Mouse (Mus musculus) gonadal fat pad, adult 2 months (tissue): ENCODE results near the gene Nkd1. TPM values are rescaled to one million over a fixed set of nuclear protein-coding genes. Genes with fewer than 3 reads are reported as not detected.

Experiments used
- DNase-seq: peaks from one replicate; pipeline ENCODE4 v3.0.0-alpha.2; 2012; ENCODE audit warnings: low read depth
- polyA plus RNA-seq: library from polyadenylated mRNA; depleted of rRNA; stranded (reverse); fragments of >200 nt; gene quantifications from 2 replicates; pipeline ENCODE4 v1.2.3, GENCODE M21; 2012

Nkd1 gene
- polyA plus RNA-seq, 1 experiment: 50.9 TPM

DNA sequence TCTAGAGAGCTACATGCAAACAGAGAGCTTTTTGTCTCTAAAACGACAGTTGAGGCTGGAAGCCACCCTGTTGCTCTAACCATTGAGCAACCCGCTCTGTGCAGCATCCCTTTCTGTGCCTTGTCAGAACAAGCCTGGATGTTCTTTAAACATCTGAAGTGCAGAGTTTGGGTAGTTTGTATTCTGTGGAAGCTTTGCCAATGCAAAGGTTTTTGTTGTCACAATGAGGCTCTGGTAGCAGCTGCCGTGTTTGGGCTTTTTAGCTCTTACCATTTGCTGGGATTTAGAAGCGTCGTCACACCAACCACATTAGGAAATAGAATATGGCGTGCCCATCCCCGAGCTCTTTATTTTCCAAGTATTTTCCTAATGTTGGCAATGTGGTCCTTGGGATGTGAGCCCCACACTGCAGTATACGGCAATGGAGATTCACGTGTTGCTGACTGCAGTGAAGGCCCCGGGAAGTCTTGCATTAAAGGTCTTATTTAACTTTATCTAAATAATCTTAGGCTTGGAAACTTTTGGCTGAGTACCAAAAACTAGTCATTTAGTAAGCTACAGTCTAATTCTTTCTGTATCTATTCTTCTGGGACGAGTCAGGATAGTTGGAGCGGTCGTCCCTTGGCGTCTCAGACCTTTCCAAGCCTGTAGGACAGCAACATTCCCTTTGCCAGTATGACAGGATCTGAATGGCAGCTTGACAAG, 51.9 kb downstream of the Nkd1 start:
- no peak for DNase-seq

DNA sequence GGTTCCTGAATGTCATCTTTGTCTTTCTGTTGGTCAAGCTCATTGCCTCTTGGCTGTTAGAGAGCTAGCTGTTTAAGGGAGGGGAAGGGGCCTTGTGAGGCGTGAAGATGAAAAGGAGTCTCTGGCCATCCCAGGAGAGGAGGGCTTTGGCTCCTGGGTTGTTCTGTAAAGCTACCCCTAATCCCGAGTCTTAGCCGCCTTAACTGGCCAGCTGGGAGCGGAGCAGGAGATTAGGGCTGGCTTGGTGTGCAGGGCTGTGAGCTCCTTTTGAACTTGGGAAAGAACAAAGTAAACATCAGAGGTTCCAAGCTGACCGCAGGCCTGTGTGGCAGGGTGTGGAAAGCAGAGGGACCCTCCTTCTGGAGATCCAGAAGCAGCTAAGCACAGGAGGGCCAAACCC, 53.8 kb downstream of the Nkd1 start:
- no peak for DNase-seq

DNA sequence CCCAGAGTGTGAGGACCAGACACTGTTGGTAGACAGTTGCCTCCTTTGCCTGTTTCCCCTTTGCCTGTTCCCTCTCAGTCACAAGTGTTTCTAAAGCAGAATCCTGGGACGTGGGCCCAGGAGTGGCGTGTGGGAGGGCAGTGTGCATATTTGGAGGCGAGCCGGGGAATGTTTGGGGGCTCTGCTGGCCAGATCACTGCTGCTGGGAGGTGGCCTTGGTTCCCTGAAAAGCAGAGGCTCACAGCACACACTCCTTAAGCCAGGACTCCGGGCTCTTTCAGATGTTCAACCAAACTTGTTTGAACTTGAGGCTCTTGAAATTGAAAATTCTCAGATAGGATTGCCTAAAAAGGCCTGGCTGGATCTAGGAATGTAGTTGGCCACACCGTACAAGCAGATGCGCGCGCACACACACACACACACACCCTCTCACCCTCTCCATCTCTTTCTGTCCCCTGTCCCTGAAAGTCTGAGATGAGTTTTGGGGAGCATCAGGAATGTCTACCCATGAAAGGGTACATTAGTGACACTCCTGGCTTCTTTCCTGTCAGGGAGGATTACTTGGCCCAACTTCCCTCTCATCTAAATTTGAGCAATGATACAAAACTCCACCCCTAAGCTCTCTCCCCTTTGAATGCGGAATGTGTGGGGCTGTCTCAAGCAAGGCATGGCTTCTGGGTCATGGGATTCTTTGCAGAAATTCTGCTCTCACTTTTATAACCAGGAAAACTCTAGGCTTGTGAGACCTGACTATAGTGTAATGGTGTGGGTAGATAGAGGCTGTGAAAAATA, 55.4 kb downstream of the Nkd1 start:
- no peak for DNase-seq

DNA sequence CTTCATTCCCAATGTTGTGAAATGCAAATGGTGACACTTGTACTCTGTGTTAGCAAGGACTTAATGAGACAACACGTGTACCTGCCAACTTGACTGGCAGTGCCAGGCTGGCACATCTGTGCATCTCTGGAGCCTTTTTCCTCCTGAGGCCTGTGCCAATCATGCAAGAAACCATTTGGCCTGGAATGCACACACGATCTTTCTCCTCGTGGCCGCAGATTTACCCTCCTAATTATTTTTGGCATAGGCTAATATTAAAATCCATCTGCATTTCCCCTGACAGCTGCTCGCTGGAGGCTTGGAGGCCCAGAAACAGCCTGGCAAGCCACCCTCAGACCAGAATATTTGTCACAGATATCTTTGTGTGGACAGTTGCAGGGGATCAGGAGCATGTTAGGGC, 56.5 kb downstream of the Nkd1 start:
- peak; percentile 74 for DNase-seq

DNA sequence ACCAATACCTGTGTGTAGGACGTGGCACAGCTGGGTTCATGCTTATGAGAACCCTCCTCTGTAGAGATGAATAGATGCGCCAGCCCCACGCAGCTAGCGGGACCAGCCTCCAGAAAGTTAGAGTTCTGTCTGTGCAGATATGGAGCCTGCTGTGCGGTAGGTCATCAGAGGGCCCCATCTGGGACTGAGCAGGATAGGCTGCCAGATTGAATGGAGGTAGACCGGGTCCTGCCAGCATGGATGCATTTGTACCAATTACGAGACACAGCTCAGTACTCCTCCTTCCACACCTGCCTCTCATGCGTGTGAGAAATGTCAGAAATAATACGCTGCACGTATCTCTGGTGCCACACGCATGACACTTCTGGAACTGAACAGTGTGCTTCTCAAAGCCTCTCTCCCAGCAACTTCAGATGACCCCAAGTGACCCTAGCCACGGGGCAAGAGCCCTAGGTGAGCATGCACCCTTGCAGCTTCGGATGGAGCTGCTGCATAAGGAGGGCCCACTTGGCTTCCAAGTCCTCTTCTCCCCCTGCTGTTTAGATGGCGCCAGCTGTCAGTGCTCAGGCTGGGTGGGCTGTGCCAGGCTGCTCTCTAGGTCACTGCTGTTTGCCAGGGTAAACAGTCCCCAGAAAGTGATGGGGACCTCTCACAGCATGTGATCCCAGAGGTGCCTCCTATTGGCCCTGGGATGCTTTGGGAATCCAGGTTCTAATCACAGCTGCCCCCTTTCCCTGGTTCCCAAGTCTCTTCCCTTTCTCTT, 57.4 kb downstream of the Nkd1 start:
- no peak for DNase-seq

DNA sequence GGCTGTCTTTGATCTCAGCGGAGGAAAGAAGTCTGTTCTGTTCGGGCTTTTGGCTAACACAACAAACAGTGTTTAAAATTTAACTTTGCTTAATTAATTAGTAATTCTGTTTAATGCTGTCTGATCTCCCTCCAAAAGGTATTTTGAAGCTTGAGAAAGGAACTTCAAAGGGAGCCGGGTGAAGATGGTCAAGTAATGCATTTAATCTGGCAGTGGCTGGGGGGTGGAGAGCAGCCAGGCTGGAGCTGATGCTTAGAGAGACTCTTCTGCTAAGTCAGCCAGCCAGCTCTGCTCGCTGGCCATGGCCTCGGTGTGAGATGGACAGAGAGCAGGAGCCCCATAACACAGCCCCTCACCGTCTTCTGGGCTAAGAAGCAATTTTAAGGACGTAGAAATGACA, 58.1 kb downstream of the Nkd1 start:
- no peak for DNase-seq

DNA sequence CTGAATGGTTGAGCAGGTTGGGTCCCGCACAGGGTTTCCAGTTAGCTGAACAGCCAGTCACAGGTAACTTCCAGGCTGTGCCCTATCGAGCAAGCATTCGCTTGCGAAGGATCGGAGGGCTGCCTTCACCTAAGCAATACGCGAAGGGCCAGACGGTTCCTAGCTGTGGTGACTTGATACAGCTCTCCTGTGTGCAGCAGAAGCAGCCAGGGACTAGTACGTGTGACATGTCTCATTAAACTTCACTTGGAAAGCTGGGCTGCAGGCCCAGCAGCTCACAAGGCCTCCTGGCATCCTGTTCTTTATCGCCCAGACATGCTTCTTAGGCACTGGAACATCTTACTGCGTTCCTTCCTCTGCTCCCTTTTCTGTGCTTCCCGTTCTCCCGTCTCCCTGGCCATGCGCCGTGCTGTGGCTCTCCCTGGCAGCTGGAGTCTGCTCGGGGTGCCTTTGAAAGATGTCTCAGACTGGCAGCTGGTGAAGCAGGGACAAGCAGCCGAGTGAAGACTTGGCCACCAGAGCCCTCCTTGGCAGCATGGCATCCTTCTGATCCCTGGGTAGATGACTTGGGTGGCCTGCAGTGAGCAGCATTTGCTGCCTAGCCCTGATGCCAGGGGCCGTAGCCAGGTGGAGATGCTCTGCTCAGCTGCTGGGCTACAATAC, 58.6 kb downstream of the Nkd1 start:
- DNase-seq: no peak

DNA sequence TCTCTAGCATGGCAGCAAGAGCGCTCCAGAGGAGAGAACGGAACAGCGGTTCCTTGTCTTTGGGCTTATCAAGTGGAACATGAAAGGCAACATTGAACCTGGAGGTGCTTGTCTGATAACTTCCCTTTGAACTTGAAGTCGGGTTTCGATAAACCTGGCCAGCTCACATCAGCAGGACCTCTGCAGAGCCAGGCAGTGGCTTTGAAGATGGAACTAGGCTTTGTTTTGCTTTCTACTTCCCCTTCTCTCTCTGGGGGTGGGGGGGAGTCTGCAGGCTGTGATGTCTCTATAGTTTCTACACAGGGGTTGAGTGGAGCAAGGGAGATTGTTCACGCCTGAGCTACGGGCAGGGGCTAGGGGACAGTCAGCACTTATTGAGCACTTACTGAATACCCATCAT, 59.6 kb downstream of the Nkd1 start:
- no peak for DNase-seq

DNA sequence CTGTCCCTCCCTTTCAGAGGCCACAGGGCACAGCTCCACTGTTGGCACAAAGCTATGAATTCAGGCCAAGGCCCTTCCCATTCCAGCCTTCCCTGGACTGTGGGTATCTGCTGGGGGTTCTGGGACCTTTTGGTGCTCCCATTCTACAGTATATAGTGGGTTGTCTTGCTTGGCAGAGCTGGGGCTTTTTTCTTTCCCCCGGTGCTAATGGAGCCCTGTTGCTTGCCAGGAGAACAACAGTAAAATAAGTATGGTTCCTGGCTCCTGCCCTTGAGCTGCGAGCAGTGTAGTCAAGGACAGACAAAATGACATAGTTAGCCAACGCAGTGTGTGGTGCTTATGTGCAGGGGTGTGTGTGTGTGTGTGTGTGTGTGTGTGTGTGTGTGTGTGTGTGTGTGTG, 62.7 kb downstream of the Nkd1 start:
- no peak for DNase-seq

DNA sequence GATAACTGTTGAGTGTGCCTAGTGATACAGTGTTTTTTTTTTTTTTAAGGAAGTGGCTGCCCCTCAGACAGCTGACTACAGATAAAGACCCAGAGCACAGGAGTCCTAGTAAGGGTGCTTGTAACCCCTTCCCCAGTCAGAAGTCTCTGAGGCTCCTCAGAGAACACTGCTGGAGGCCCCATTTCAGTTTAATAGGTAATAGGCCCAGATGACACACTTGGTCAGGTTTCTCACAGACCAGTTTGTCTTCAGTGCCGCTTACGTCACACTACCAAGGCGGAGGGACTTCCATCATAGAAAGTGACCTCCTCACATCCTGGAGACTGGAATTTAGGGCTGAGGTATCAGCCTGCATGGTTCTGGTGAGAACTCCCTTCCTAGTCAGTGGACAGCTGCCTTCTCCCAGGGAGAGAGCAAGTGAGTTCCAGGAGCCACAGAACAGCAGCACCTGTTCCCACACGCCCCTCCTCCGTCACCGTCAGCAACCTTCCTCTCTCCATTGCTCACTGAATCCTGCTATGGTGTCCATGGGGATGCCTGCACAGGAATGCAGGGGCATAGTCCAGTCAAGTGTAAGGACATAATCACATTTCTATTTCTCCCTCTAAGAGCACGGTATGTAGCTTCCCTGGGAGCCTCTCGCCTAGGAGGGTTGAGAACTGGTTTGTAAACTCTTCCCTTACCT, 67.2 kb downstream of the Nkd1 start:
- no peak for DNase-seq

DNA sequence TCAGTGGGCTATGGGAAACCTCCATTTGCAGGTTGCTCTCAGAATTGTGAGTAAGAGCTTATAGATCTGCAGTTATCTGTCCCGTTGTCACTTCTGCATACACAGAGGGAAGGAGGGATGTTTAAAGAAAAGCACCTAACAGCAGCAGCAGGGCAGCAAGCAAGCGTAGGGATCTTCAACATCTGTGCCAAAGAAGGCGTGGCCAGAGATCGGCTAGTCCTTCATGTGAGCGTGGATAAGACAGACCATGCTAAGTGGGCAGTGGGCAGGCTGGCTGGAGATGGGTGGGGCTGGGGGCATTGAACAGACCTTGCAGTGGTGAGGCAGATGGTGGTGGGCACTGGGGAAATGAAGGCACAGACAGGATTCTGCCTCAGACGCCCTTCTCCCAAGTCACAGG, 69.1 kb downstream of the Nkd1 start:
- no peak for DNase-seq

DNA sequence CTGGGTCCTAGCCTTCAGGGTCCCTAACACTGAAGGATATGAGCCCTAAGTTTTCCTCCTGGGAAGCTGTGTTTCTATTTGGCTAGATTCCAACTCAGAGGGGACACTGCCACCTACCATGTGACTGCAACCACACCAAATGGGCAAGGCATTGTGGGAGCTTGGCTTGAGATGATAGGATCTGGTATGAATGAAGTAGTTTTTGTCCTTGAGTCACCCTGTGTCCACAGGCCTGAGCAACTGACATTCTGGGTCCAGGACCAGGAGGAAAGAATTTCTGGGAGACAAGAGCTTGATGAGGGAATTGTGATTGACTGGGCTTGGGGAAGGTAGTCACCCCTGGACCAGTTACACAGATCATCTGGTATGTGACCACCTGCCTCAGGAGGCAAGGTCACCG, 72.8 kb downstream of the Nkd1 start:
- DNase-seq: no peak

DNA sequence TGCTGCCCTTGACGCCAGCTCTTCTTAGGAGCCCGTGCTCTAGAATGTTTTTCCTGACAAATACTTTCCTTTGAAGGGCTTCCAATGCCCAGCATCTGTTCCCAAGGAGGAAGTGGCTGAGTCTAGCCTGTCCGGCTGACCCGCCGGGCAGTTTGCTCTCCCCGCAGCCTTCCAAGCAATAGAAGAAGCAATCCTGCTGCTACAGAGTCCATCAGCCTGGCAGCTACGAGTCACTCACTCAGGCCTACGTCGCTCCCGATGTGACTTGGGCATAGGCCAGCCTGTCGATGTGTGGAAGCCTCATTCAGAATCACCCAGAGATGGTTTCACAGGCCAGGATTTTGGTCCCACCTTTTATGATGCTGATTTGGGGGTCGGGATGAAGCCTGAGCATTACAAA, 74.9 kb downstream of the Nkd1 start:
- no peak for DNase-seq

DNA sequence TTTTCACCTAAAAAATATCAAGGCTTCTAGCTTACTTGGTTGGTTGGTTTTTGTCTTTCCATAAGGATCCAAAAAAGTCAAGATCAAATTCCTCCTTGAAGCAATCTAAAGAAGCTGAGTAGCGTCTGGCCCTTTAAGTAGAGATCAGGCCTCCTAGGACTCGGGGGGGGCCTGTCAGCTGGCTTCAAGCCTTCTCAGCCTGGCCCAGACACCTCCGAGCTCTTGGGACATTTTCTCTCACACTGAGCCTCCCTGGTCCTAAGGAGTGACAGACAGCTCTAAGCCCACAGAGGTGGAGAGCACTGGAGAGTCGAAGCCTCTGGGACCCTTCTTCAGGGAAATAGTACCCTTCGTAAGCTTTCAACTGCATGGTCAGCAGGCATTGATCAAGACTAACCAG, 77.4 kb downstream of the Nkd1 start:
- DNase-seq: no peak

DNA sequence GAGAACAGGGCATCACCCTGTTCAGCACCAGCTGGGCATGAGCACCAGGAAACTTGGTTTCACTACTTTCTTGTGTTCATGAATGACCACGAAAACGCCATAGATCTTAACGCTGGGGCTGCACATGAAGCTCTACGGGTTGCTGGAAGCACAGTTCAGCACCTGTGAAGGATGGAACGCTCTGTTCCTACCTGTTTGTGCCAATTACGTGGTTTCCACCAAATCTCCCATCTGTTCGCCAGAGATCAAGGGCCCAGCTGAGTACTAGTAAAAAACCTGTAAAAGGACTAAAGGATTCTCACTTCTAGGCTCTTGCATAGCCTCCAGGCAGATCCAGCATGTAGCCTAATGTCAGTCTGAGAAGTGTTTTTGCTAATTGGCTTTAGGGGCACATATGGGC, 78.3 kb downstream of the Nkd1 start:
- DNase-seq: no peak

DNA sequence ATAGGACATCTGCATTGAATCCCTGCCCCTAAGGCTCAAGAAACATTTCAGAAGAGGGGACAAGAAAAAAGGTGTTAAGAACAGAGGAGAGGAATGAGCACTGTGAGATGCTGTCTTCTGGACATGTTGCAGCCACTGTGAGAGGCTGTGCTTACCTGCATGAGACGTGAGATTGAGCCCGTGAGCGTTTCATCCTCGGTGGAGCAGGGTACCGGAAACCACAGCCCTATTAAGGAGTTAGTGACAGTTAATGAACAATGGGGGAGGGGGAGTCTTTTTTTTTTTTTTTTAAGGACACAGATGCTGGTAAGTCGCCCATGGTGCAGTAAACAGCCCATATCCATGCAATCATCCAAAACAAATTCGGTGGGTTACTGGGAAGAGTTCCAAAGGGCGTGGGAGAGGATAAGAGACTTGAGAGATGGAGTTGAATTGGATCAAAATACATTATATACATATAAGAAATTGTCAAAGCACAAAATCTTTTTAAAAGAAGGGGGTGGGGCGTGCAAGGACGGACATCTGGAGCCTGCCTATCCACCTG, 82.4 kb downstream of the Nkd1 start:
- no peak for DNase-seq

DNA sequence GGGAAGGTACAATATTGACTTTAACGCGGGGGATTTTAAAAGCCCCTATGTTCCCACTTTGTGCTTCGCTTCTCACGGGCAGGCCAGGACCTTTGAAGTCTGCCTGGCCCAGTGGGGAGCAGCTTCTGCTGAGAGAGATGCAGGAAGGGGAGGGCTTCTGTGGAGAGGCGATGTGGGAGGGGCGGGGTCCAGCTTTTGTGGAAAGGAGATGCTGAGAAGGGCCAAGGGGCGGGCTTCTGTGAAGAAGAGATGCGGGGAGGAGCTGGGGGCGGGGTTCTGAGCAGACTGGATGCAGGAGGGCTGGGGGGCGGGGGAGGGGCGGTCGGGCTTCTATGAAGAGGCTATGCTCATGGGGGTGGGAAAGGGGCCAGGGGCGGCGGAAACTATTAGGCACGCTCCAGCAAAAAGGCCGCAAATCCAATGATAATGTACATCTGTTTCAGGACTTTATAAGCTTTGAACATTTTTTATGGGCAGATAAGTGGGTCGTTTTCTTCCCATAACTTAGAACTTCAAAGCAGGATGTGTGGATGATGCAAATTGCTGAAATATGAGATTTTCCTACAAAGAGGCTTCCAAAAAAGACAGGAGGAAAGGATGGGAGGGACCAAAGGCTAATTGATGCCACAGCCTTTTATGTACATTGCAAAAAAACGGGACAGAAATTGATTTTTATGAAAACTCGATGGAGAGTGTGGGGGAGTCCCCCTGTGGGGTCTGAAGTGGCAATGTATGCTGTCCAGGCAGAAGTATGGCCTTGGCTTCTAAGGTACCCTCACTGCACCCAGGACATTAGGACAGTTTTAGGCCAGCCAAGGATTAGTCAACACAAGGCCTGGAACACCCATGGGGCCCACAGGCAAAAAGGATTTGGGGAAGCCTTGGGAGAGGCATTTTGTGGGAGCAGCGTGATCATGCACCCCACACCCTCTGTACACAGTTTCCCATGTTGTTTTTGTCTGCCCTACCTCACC, 83.2 kb downstream of the Nkd1 start:
- no peak for DNase-seq

DNA sequence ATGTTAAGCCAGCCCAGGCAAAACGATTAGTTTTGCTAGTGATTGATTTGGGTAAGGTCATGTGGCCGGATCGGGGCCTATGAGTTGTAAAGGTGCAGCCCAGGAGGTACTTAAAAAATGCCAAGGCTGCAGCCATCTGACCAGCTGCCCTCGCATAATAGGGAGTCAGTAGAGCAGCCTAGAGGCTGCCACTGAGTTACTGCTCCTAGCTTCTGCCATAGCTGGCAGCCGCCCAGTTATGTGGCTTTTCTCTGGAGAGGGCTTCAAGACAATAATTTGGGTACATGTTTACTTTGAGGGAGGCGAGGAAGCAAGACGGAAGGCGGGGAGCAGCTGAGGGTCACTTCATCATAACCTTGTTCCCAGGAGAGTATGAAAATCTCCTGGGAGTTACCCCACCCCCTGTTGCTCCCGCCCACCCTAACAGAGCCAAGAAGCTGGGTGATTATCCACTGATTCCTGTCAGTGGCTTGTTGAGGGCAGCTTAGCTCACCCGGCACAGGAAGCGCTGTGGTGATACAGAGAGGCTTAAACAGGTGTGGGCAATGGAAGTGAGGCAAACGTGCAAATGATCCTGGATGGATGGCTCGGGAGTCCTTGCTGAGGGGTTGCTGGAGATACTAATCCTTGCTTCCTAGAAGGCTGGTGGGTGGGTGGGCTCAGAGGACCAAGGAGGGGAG, 84.3 kb downstream of the Nkd1 start:
- DNase-seq: no peak

DNA sequence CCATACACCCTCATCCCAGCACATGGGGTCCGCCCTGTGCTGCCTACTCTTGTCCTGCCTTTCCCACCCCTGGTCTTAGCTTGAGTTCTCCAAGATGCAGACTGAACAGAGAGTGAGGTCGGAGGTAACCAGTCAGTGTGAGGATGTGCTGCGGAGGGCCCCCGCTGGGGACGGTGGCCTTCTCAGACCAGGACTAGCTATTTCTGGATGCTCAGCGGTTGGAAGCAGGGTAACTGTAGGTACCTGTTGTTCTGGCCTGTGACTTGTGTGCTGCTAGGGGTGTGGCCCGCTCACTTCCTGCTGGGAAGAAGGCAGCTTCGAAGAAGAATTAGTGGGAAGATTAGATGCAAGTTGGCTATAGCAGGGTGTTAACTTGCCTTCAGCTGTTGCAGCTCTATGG, 87.9 kb downstream of the Nkd1 start:
- no peak for DNase-seq

DNA sequence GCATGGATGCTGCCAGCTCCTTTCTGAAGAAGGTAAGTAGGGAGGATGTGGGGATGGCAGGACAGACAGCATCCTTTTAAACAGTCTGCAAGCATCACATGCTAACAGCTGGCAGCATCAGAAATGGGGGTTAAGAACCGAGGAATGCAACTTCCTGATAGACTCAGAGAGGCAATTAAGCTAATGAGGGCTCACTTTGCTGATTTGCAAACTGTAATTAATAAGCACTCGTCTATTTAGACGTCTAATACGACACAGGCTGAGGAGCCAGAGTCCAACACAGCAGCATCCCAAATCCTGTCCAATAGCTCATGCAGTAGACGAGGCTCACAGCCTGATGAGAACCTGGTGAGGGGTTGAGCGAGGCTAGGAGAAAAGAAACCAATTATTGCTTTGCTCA, 89.1 kb downstream of the Nkd1 start:
- no peak for DNase-seq
